Mouse (Mus musculus) kidney, adult 11 months (tissue): ENCODE data around the gene Fam192a.

Experiments
- DNase-seq: peaks from one replicate; pipeline ENCODE4 v3.0.0; 2022

Gene Fam192a

DNA sequence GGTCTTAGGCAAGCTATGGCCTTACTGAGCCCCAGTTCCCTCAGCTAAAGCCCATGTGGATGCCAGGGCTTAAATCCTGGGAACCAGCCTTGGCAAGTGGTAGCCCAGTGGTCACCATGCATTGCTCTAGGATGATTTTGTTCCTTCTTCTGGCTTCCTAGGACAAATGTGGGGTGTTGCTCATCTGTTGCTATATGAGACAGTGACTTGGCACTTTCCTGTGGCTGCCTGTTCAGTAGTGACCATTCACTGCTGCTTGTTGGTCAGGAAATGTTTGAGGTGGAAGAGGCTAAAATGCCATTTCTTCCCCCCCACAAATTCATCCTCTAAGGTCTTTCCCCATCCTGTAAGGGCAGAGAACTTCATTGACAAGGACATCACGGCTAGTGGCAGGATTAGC, 32.4 kb downstream of the Fam192a start:
- no peak for DNase-seq

DNA sequence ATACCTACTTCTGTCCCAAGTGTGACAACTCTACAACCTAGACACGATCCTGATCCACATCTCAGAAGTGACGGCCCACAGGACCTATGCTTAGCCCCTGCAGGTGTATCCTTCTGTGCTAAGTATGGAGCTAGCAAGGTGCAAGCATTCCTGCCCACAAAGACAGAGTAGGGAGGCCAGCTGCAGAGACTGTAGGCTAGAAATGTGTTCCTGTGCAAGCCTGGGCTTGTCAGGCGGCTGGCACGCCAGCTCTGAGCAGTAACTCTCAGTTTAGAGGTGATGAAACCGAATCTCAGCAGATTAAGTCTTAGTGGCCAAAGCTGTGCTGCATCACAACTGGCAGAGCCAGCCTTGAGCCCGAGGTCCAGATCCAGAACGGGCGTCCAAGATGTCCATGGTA, 33.7 kb downstream of the Fam192a start:
- DNase-seq, result no peak

DNA sequence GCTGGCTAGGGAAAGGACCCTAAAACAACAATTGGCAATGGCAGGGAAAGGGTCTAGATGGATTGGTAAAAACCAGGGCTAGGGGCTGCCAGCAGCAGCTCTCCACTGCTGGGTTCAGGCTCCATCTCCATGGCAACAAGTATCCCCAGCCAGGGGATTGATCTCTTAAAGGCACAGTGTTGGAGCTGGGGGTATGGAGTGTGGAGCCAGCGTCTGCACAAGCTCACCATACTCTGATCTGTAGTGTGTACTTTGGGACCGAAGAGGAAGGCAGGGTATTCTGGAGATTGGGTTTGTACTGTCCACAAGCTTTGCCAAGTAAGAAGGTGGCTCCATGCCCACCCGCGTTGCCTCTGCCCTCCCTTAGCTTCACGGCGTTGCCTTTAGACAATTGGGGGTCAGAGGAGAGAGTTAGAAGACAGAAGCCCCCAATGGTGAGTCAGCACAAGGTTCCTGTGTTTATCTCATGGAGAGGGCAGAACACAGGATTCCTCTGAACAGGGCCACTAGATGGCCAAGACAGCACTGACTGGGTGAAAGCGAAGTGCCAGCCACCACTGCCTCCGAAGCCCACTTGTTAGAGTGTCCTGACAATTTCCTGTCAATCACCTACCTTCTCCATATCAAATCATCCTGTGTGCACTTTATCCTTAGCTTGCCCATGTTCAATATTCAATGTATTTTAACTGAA, 34.5 kb downstream of the Fam192a start:
- DNase-seq, result no peak

DNA sequence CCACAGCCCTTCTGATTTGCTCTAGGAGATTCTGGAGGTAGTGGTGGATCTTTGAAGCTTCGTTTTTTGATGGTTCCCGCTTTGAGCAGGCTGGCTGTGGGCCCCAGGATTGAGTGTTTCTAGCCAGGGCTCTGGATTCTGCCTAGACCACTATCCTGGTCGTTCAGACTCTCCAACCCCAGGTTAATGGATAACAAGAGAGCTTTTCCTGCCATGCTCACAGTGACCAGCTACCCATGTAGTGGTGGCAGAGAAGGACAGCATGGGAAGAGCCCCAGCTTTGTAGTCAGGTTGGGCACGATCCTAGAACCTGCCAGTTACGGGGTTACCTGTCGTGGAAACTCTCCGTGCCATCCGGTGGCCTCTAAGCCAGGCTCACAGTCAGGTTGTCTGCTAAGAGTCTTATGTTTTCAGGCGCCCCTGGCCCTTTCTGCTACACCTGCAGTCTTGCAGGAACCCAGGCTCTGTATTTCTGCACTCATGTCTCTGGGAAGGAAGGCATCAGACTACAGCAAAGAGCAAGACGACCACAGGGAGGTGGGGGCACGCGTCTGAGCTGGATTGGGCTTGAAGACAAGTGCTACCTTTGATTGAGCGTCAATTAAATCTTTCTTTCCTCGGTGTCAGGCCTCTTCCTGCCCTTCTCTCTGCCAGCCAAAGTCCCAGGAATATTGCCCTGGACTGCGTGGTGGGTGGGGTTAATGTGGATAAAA, 35.2 kb downstream of the Fam192a start:
- peak; percentile 17 for DNase-seq

GRCm38 (mm10) chr8:94566033-94566432, 35.8 kb downstream of the Fam192a start:
- no peak for DNase-seq

DNA sequence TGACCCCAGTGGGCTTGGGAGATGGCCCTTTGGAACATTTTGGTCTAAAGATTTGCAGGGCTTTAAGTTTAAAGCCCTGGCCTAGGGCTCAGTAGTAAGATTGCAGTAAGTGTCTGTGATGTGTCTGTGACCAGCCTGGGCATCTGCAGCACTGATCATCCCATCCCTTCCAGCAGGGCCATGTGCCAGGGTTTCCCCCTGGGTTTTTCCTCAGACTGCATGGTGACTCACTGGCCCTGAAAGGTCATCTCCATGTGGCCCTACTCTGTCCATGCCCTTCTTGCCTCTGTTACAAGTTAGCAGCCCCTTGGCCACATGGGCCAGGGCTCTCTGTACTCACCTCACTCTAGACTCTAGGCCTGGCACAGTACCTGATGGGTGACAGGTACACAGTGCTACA, 37.4 kb downstream of the Fam192a start:
- DNase-seq, result no peak

- no peak for DNase-seq
Measured at GRCm38 (mm10) chr8:94561256-94561655, 40.5 kb downstream of the Fam192a start.

- DNase-seq, result no peak
Measured at GRCm38 (mm10) chr8:94557281-94557680, 44.5 kb downstream of the Fam192a start.

GRCm38 (mm10) chr8:94552696-94553095, 49.1 kb downstream of the Fam192a start:
- no peak for DNase-seq

DNA sequence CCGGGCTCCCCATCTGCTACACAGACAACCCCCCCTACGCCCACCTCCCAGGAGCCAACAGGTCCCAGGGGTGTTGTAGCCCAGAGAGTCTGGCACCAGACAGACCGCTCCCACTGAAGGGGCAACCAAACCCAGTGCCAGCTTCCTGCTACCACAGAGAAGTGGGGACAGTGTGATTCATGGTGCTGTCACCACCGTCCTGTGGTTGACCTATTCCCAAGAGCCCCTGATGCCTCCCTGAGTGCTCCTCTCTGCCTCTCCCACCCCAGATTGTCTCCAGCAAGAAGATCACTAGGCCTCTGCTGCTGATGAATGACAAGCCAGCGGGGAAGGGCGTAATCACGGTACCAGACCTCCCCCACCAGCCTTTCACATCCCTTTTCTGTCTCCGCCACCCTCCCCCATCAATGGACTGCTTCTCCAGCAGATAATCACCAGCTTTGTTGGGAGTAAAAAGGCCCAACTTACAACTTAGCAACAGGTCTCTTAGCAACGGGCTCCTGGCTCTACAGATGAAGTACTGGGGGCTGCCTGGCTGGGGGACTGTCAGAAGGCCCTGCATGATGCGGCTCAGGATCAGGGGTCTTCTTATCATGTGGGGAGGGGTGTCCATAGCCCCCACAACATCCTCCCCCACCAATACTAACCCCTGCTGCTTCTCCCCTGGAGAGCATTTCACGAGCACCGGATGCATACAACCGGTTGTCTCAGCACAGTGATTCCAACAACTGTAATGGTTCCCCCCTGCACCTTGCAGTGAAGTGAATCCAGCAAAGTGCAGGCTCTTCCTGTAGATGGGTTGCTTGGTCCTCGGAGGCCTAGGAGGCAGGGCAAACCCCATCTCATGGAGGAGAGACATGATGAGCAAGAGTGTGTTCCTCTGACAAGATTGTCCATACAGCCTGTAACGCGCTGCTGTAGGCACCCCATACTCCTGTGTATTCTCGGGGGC, 50.0 kb downstream of the Fam192a start:
- DNase-seq, result no peak

- DNase-seq, result peak; percentile 31
Measured at GRCm38 (mm10) chr8:94549998-94550397, 51.8 kb downstream of the Fam192a start.

DNA sequence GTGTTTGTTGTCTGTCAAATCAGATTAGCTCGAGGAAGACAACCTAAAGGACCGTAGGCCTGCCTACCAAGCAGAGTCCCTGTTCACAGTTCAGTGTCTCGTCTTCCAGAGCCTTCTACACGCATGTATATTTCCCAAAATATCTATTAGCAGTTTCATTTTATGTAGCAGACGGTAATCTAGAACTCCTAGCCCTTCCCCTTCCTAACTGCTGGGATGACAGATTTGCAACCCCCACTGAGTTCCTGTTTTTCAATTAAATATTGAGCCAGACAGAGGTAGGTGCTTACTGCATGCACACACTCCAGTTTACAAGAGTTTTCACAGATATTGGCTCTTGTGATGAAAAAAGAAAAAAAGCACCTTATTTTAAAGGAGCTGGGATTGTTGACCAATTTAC, 52.3 kb downstream of the Fam192a start:
- DNase-seq, result no peak

GRCm38 (mm10) chr8:94549041-94549440, 52.8 kb downstream of the Fam192a start:
- DNase-seq, result no peak

DNA sequence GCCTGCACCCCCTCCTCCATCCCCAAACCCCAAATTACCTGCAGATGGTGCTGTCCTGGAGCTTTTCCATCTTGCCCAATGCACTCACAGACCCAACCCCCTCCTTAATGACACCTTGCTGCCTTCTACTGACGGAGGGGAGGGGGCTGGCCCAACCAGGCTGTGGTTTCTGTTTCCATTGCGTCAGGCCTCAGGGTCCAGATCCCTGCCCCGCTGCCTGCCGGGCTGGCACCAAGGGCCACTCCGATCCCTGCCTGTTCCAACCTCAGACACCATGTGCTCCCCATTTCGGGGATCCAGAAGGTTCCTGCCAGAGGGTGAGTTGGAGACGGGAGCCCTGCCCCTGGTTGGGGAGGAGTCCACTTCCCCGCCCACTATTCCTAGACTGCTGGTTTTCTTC, 57.8 kb downstream of the Fam192a start:
- no peak for DNase-seq

DNA sequence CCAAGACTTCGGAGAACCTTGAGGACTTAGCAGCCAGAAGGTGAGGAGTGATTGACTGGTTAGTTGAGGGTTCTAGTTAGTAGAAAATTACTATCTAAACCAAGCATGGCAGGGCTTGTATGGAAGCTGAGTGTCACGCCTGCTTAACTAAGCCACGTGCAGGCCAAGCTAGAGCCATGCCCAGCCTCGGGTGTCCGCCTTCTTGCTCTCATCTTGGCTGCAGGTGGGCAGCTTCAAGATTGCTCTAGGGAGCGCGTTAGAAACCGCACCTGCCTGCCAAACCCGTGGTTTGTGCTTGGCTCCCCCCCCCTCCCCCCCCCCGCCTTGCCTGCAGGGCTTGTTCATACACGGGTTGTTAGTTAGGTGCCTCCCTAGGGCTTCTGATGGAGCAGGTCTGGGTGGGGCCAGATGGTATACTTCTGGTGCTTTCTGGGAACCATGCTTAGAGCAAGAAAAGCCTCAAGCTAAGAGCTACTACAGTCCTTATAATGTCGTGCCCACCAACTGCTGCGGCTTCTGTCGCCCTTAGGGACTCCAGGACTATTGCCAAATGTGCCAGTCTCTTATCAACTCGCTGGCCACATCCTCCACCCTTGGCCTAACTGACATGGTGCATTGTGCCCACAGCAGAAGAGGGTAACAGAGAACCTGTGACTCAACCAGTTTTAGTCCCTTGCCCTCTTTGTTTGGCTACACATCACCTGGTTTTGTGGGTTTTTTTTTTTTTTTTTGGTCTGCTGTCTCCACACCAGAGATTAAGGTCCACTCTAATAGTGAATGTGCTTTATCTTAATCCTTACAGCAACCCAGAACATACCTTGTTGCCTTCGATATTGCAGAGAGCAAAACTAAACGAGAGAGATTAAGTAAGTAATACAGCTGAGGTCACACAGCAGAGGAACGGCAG, 60.7 kb downstream of the Fam192a start:
- DNase-seq, result no peak

DNA sequence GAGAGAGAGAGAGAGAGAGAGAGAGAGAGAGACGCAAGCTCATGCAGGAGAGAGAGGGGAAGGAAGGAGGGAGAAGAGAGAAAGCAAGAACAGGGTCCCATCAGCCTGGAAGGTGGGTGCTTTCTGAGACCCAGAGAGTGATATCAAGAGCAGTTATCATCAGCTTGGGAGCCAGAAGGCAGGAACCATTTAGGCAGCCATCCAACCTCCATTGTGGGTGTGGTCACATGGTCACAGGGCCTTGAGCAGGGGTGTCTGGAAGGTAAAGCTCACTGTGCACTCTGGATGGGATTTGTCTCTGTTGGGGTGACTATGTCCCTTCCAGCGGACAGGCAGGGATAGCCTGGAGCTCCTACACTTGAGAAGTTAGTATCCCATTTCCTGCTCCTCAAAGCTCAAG, 61.8 kb downstream of the Fam192a start:
- DNase-seq, result no peak

DNA sequence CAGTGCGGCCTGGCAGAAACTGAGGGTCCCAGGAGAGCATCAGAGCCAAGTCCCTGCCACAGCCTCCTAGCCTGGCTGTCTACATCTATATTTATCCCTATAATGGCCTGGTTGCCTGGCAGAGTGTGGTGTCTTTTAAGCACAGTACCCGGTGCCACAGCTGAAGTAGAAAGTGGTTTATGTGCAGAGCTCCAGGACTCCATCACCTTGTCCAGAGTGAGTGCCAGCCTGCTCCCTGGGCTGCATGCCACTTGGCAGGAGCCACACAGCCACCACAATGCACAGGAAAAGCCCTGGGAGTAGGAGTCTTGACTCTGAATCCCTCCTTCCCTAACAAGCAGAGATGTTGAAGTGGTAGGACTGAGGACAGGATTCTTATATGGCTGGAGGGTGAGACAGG, 64.3 kb downstream of the Fam192a start:
- DNase-seq, result no peak

- peak; percentile 31 for DNase-seq
Measured at GRCm38 (mm10) chr8:94535631-94536030, 66.2 kb downstream of the Fam192a start.

DNA sequence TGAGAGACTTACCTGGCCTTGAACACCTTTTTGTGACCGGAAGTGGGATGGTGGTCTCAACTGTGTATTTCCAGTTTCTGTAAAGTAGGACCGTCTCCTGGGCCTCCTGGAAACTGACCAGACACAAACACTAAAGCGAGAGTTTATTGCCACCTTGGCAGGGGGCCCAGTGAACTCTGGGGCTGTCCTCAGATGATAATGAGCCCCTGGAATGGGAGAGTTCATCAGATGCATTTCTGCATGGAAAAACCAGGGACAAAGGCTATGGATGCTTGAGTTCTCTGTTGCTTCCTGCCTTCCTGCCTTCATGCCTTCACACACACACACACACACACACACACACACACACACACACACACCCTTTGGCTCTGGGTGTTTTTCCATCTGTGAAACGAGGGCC, 67.2 kb downstream of the Fam192a start:
- peak; percentile 40 for DNase-seq

GRCm38 (mm10) chr8:94532873-94533671, 68.7 kb downstream of the Fam192a start, which contains the start of gene Cpne2:
Cpne2 (plus strand) TSS chr8:94532990.
- DNase-seq, result peak; percentile 47

DNA sequence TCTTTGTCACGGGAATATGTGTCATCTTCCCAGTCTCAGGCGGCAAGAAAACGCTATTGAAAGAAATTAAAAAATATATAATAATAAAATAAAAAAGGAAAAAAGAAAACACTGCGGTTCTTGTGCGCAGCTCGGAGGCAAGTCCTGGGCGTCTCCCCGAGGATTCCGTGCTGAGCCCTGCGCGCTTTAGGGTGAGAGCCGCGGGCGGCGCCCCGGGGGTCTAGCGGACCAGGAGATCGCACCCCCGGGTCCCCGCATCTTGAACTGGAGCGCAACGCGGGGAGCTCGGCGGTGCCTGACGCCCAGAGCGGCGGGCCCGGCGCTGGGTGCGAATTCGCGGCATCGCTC, 69.3 kb downstream of the Fam192a start:
- no peak for DNase-seq

- no peak for DNase-seq
Measured at GRCm38 (mm10) chr8:94532000-94532399, 69.8 kb downstream of the Fam192a start.
